Mouse (Mus musculus) C2C12 (cell line): ENCODE measurements around the gene Slc17a7.

Experiments used
- CTCF ChIP-seq: IDR thresholded peaks from one replicate; pipeline ENCODE4 v1.5.1; 2011; ENCODE audit not compliant: control insufficient read depth, insufficient read depth, insufficient read length
- USF1 ChIP-seq: IDR thresholded peaks from one replicate; pipeline ENCODE4 v1.6.1; 2011; ENCODE audit warnings: low read depth, mild to moderate bottlenecking, control low read depth, moderate library complexity

- TF ChIP-seq CTCF (no peak), USF1 (no peak)
Observed at GRCm38 (mm10) chr7:45178550-45178949, 14.8 kb downstream of the Slc17a7 start.
